Mouse (Mus musculus) ovary, postnatal 10 days (tissue): ENCODE data around the gene Snrnp25.
"Not testable (repeated sequence)": the region's sequence is repeated elsewhere in the genome, so short reads cannot be mapped to it uniquely, and the experiment has no call there.

ENCODE experiments used
- DNase-seq: peaks from one replicate; pipeline ENCODE4 v3.0.0; 2022; ENCODE audit warnings: low spot score

Snrnp25 gene

DNA sequence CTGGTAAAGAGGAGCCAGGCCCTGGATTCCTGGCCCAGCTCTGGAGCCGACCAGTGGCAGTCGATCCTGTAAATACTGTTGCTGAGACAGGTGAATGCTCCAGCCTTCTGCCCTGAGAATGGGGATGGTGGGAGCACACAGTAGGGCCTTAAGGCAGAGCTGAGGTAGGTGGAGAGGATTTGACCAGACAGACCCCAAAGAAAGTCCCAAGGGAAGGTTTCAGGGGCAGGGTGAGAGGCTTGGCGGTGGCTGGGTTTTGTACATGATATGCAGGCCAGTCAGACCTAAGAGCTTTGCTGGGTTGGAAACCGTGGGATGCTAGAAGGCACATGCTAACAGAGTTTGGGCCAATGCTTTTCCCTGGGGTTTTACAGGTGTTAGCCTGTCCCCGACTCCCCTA lies 10.6 kb upstream of the Snrnp25 start:
- no peak for DNase-seq

DNA sequence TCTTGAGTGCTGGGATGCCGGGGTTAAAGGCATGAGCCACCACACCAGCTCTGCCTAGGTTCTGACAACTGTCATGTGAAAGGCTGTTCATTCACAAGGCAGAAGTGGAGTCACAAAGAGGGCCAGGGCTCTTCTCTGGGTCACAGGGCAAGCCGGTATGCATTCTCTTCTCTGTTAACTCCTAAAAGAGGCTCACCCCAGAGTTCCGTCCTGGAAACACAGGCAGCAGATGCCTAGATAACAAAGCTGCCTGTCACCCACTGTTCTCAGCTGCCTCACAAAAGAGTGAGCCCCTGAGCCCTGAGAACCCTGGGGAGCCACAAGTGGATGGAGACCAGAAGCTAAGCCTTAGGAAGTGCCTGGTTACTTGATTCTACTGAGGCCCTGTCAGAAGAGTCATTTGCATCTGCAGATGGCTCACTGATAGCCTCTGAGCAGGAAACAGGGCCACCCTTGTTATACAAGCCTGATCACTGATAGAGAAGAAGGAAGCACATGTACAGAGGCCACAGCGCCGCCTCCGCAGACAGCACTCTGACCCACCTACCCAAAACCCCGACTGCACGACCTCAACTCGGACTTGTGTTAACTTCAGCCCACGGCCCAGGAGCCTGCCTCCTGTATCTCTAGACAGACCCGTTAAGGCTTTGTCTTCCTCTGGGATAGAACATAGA lies 9.2 kb upstream of the Snrnp25 start:
- DNase-seq = no peak

DNA sequence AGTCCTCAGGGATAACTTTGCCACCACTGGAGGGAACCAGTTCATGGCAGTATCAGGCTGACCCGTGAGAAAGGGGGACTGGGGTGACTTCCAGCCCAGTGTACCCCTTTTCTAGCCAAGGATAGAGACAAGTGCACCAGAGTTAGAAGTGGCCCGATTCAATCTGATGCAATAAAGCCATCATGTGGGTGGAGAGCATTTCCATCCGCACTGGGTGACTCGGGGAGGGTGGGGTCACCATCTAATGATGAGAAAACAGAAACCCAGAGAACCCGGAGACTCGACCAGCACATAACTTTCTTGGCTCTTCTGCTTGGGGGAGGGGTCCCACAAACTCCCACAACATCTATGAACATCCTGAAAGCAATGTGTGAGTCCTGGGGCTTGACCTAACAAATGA lies 8.5 kb upstream of the Snrnp25 start:
- DNase-seq = no peak

DNA sequence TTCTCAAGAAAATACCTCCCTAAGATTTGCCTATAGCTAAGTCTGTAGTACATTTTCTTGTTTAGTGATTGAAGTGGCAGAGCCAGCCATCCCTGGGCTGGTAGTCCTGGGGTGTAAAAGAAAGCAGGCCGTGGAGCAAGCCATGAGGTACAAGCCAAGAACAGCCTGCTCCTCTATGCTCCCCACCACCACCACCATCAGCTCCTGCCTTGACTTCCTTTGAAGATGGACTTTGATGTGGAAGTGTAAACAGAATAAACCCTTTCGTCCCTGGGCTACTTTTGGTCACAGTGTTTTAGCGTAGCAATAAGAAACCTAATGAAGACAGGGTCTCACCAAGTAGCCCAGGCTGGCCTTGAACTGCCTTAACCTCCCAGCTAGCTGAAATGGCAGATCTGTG lies 7.4 kb upstream of the Snrnp25 start:
- no peak for DNase-seq

- DNase-seq = no peak
These were observed 6.8 kb upstream of the Snrnp25 start for GRCm38 (mm10) chr11:32198256-32198955.

GRCm38 (mm10) chr11:32199230-32199629 lies 6.0 kb upstream of the Snrnp25 start:
- DNase-seq = no peak

DNA sequence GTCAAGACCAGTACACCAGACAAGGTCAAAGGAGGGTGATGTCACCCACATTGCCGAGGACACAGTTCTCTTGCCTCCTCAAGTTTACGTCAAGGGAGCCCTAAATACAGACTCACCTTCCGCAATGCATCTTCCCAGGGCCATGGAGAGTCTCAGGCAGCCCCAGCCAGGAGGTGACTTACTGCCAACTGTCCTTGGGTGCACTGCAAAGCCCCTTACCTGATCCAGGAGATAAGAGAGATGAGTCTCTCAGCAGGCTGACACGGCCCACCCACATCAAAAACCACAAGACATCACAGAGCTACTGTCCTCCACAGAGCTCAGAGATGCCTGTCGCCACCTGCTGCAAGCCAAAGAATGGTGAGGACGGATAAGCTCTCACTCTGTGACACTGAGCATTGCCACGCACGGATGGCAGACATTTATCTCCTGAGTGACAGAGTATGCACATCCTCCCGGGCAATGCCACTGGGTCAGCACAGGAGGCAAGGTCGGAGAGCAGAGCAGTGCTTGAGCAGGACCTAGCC lies 5.1 kb upstream of the Snrnp25 start, which contains the start of gene Il9r:
Il9r (minus strand) TSS at position 205 of the 527 bp plus-strand sequence.
- DNase-seq = no peak

DNA sequence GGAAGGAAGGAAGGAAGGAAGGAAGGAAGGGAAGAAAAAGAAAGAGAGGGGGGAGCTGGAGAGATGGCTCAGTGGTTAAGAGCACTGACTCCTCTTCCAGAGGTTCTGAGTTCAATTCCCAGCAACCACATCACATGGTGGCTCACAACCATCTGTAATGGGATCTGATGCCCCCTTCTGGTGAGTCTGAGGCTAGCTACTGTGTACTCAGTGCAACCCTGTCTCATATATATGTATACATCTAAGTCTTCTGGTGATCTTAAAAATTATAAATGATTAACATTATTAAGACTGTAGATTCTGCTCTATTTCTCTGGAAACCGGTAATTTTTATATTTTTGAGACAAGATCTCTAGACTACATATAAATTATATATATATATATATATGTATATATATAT lies 4.2 kb upstream of the Snrnp25 start:
- not testable (repeated sequence) for DNase-seq

- no peak for DNase-seq
These were observed 3.1 kb upstream of the Snrnp25 start for GRCm38 (mm10) chr11:32201922-32202685.

DNA sequence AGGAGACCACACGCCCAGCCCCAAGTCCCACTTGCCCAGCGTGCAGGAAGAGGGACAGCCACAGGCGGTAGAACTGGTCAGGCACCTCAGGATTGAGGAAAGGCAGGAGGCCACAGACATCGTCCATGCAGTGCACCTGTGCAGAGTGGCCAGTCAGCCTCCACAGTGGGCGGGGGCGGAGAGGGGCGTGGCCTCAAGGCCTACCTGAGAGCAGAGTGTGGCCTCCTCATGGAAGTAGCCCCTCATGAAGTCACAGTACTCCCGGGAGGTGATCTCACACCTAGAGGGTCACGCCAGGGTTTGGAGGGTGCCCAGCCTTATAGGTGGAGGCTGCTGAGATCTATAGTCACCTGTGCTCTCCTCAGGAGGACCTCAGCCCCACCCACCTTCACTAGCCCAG lies 5.4 kb downstream of the Snrnp25 start:
- DNase-seq = no peak

DNA sequence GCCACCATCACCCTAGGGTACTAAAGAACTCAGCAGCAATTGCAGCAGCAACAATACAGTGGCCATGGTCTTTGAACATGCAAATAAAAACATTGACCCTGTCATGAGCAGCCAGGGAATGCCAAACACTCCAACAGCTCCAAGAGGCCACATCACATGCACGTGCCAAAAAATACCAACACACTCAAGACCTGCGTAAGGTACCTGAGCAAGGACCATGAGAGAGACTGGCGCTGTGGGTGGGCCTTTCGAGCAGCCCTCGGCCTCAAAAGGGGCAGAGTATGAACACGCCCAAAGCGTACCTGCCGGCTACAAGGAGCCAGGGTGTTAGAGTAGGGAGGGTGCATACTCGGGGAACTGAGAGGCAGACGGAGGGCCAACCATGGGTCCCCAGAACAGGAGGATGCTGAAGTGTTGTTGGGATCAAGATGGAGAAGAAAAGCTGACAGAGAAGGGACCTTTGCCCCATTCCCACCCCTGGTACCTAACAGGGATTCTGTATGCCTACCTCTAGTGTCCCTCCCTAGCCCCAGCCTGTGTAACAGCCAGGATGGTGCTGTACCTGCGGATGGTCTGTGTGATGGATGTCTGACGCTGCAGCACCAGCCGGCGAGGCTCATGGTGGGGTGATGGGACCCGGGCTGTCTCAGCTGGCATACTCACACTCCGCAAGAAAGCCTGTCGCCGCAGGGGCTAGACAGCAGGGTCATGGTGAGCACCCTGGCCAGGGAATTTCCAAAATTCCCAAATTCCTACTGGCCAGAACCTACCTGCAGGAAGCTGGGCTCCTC lies 10.4 kb downstream of the Snrnp25 start:
- no peak for DNase-seq

GRCm38 (mm10) chr11:32216851-32217250 lies 11.6 kb downstream of the Snrnp25 start:
- no peak for DNase-seq

DNA sequence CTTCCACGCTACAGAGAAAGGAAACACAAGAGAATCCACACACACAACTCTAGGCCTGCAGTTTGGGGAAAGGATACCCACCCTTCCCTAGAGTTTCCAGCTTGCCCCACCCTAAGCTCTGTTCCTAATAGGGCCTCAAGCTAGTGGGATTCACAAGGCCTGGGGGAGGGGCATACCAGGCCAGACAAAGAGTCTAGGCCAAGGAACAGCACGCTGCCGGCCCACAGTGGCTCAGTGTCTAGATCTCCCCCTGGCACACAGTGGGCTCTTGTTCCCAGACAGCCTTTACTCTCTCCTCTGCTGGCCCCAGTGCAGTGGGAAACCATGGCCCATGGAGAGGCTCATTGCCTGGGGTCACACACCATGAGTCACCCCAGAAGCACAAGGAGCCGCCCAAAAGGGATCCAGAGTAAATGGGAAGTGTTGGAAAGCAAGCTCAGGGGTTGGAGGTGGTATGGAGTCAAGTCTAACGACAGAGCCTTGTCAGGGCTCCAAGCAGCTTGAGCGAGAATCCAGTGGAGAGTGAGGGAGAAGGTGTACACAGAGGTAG lies 13.4 kb downstream of the Snrnp25 start:
- DNase-seq = no peak

- no peak for DNase-seq
These were observed 14.1 kb downstream of the Snrnp25 start for GRCm38 (mm10) chr11:32219287-32219686.

DNA sequence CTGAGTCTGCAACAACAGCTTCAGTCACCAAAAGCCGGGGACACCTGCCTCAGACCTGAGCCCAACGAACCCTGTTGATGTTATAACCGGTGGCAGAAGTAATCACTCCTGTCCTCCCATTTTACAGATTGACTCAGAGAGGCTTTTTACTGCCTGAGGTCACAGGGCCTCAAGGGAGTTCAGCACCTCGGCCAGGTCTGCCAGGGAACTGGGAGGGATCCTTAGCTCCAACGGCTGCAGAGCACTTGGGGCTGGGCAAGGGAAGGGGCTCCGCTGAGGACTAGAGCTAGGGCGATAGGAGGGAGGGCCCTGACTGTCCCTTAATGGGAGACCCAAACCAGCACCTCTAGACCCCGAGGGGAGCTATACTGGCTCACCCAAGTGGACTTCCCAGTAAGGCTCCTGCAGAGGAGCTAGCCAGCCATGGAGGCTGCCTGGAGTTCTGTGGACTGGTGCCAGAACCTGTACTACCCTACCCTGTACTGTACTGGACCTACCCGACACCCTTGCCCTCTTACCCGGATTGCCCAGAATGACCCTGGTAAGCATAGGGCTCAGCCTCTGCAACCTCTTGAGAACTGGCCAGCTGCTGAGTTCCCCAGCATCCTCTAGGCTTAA lies 15.5 kb downstream of the Snrnp25 start:
- DNase-seq = no peak

GRCm38 (mm10) chr11:32221225-32221950 lies 16.2 kb downstream of the Snrnp25 start:
- no peak for DNase-seq

GRCm38 (mm10) chr11:32221951-32222409 lies 16.8 kb downstream of the Snrnp25 start, which contains the start of gene Rhbdf1:
Gene Rhbdf1 (minus strand): TSS chr11:32222300.
- no peak for DNase-seq

DNA sequence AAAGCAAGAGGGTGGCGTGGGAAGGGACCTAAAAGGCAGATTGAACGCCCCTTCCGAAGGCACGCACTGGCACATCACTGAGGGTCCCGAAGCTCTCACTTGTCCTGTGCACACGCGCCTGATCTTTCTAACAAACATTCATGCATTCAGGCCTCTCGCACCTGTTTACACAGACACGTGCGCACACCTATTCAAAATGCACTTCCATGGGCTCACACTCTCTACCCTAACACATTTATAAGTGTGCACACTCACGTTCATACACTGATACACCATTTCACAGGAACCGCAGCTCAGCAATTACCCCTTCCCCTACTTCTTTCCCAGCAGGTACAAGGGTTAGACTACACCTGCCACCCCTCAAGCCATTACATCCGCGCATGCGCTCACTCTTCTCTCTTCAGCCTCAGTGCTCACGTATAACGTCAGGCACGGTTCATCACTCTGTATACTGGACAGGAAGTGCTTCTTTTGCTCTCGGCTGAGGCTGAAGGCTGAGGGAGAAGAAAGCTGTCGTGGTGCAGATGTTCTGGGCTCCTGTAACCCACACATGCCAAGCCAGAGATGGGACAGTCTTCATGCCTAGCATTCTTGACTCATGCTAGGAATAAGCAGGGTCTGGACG lies 17.5 kb downstream of the Snrnp25 start:
- DNase-seq = no peak

DNA sequence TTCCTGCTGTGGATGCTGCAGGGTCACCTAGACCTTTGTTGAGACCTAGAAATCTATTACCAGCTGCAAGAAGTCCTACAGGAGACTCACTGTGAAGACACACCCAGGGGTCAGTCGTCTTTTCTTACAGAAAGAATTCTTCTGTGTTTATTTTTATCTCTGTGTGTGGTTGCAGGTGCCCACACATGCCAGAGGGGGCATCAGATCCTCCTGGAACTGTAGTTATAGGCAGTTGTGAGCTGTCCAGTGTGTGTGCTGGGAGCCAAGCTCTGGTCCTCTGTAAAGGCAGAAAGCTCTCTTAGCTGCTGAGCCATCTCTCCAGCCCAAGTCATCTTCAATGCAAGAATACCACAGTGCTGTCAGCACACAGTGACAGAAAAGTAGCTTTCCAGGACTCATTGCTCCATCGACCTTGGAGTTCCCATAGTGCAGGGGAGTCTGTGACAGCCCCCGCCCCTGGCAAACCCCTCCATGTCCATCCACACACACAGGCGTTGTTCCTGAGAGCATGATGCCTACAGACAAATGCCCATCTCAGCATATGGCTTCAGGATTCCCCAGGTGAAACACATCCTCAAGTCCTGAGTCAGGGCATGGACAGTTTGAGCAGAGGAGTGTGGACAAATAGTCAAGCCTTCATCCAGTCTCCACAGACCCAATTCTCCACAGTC lies 18.2 kb downstream of the Snrnp25 start:
- DNase-seq = no peak
